Mouse (Mus musculus): Measurements from ENCODE around the gene Btg2. TPM values are rescaled to one million over a fixed set of nuclear protein-coding genes. Genes with fewer than 3 reads are reported as not detected.

Gene Btg2
- polyA plus RNA-seq, 1 experiment from 2014 or later, result 103 TPM

DNA sequence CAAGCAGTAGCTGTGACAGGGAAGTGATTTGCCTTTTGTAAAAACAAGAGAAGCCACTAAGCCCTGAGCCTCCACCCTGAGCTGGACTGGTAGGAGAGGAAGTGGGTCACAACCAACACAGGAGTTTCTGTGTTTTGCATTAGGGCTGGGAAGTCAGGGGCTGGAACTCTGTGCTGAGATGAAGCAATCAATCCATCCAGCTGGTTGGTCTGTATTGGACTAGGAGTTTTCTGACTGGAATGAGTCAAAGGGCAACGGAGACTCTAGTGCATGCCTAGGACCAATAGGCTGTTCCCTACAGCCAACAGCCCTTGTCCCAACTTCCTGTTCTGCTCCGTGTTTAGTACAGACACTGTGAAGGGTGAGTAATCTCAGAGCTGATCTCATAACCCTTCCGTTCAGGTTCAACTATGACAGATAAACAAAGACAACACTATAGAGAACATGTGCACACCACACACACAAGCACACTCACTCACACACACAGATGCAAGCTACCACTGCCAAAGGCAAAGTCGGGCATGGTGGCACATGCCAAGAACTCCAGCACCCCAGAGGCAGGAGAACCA, 13.6 kb downstream of the Btg2 start:
- Histone ChIP-seq H3K9me3 (replicated peaks) (no peaks in the 10 kb centered on the region), H3K36me3 (replicated peaks) (no peaks in the 10 kb centered on the region), H3K27ac (replicated peaks) (peak overlapping the region; percentile 79), H3K27me3 (peaks cover 79% of the 10 kb centered on the region), H3K4me2 (no peak overlapping the region), H3K4me1 (replicated peaks) (peaks cover 92% of the 10 kb centered on the region), H3K9ac (no peak overlapping the region), H3K4me3 (replicated peaks) (no peak overlapping the region)
- peak; percentile 16; the same call in 1 of the 2 replicates for ATAC-seq (ENCODE audit: insufficient read depth)
- WGBS (ENCODE audit: insufficient replicate concordance), result 18% methylated on average over 4 of the region's 4 CpGs

DNA sequence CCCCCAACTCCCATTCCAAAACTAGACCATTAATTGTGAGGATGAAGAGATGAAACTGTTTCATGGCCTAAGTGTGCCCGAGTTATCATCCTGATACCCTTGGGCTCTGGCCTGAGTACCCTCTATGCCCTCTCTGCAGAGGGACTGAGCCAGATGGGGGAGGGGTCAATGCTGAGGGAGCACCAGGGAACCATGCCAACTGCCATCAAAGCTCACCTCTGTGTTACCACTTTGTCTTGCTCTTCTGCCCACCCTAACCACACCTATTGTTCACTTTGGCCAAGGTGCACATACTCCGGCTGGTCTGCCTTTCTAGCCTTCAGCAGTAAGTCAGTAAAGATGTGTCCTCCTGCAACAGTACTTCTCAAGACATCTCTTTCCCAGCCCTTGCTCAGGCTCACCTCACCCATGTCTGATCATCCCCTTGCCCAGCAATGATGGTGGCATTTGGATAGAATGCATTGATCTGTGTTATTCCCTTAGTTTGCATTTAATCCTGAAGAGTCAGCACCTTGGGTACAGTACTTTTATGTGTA, 14.6 kb downstream of the Btg2 start:
- no peak overlapping the region for H3K4me3 ChIP-seq (replicated peaks)
- WGBS (ENCODE audit: insufficient replicate concordance), result 75% methylated on average over 2 of the region's 2 CpGs
- no peak overlapping the region for H3K9ac ChIP-seq
- H3K27me3 ChIP-seq, result peaks cover 76% of the 10 kb centered on the region
- H3K27ac ChIP-seq (replicated peaks), result peak overlapping the region; percentile 79
- H3K4me2 ChIP-seq, result no peak overlapping the region
- H3K36me3 ChIP-seq (replicated peaks), result no peaks in the 10 kb centered on the region
- peaks cover 92% of the 10 kb centered on the region for H3K4me1 ChIP-seq (replicated peaks)
- no peak for ATAC-seq (ENCODE audit: insufficient read depth)
- H3K9me3 ChIP-seq (replicated peaks), result no peaks in the 10 kb centered on the region

GRCm38 (mm10) chr1:134063773-134064125, 15.2 kb downstream of the Btg2 start:
- H3K27ac ChIP-seq (replicated peaks), result peak overlapping the region; percentile 79
- no peak for ATAC-seq (ENCODE audit: insufficient read depth)
- peak overlapping the region; percentile 58 for H3K4me2 ChIP-seq
- H3K27me3 ChIP-seq, result peaks cover 76% of the 10 kb centered on the region
- no peaks in the 10 kb centered on the region for H3K9me3 ChIP-seq (replicated peaks)
- peak overlapping the region; percentile 30 for H3K4me3 ChIP-seq (replicated peaks)
- WGBS (ENCODE audit: insufficient replicate concordance), result 25% methylated on average over 9 of the region's 9 CpGs
- H3K36me3 ChIP-seq (replicated peaks), result no peaks in the 10 kb centered on the region
- peaks cover 95% of the 10 kb centered on the region for H3K4me1 ChIP-seq (replicated peaks)
- peak overlapping the region; percentile 48 for H3K9ac ChIP-seq

GRCm38 (mm10) chr1:134063086-134063772, 15.7 kb downstream of the Btg2 start:
- Histone ChIP-seq H3K4me2 (peak overlapping the region; percentile 58), H3K9me3 (replicated peaks) (no peaks in the 10 kb centered on the region), H3K36me3 (replicated peaks) (no peaks in the 10 kb centered on the region), H3K4me3 (replicated peaks) (peak overlapping the region; percentile 30), H3K9ac (peak overlapping the region; percentile 48), H3K27ac (replicated peaks) (peak overlapping the region; percentile 79), H3K27me3 (peaks cover 72% of the 10 kb centered on the region), H3K4me1 (replicated peaks) (peaks cover 96% of the 10 kb centered on the region)
- 5% methylated on average over 33 of the region's 33 CpGs for WGBS (ENCODE audit: insufficient replicate concordance)
- ATAC-seq (ENCODE audit: insufficient read depth), result no peak

DNA sequence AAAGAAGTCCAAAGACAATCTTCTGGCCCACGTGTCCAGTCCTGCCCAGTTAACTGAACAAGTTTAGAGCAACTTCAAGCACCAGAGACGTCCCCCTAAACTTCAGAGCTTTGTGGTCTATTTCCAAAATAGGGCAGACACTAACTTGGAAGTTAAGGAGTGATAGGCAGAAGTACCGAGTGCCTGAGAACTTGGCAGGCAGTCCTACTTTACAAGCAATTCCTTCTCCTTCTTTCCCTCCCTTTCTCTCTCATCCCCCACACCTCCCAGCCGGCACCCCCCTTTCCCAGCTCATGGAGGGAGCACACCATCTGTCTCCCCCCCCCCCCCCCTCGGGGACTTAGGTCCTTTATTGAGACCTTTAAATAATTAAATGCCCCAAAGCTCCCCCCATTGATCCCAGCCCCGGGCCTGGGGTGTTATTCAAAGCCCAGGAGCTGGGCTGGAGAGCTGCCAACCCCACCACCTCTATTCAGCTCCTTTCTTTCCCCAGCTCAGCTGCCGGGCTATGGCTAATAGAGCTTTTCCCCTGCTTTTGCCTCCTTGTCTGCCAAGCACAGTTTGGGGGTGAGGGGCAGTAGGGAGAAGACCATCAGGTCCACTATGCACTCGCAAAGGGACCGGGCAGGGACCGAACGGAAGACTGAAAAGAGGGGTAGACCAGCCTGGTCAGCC, 16.4 kb downstream of the Btg2 start:
- peak overlapping the region; percentile 48; the same call in 1 of the 2 replicates for H3K9ac ChIP-seq
- peaks cover 97% of the 10 kb centered on the region for H3K4me1 ChIP-seq (replicated peaks)
- no peaks in the 10 kb centered on the region for H3K9me3 ChIP-seq (replicated peaks)
- H3K4me3 ChIP-seq (replicated peaks), result peak overlapping the region; percentile 30; the same call in 1 of the 2 replicates
- WGBS (ENCODE audit: insufficient replicate concordance), result 26% methylated on average over 11 of the region's 11 CpGs
- no peaks in the 10 kb centered on the region for H3K36me3 ChIP-seq (replicated peaks)
- H3K27ac ChIP-seq (replicated peaks), result peak overlapping the region; percentile 79
- ATAC-seq (ENCODE audit: insufficient read depth), result no peak
- peaks cover 66% of the 10 kb centered on the region for H3K27me3 ChIP-seq
- peak overlapping the region; percentile 58 for H3K4me2 ChIP-seq

GRCm38 (mm10) chr1:134061915-134062314, 17.0 kb downstream of the Btg2 start:
- 69% methylated on average over 3 of the region's 3 CpGs for WGBS (ENCODE audit: insufficient replicate concordance)

GRCm38 (mm10) chr1:134060849-134061569, 17.9 kb downstream of the Btg2 start:
- Histone ChIP-seq H3K36me3 (replicated peaks) (no peaks in the 10 kb centered on the region), H3K9me3 (replicated peaks) (no peaks in the 10 kb centered on the region), H3K27ac (replicated peaks) (peak overlapping the region; percentile 99), H3K4me2 (peak overlapping the region; percentile 98), H3K27me3 (peaks cover 50% of the 10 kb centered on the region), H3K9ac (peak overlapping the region; percentile 77), H3K4me3 (replicated peaks) (peak overlapping the region; percentile 61), H3K4me1 (replicated peaks) (peaks cover 97% of the 10 kb centered on the region)
- peak; percentile 95 for ATAC-seq (ENCODE audit: insufficient read depth)
- 6% methylated on average over 31 of the region's 31 CpGs for WGBS (ENCODE audit: insufficient replicate concordance)

More at GRCm38 (mm10) chr1:134061915-134062314, 17.0 kb downstream of the Btg2 start:
- Histone ChIP-seq H3K4me1 (replicated peaks) (peaks cover 97% of the 10 kb centered on the region), H3K27me3 (peaks cover 59% of the 10 kb centered on the region), H3K9ac (no peak overlapping the region), H3K9me3 (replicated peaks) (no peaks in the 10 kb centered on the region), H3K4me3 (replicated peaks) (no peak overlapping the region), H3K36me3 (replicated peaks) (no peaks in the 10 kb centered on the region), H3K27ac (replicated peaks) (0 out of 2 replicates have a peak overlapping the region, but pooled peaks have one; percentile 5), H3K4me2 (peak overlapping the region; percentile 98)
- ATAC-seq (ENCODE audit: insufficient read depth), result no peak

DNA sequence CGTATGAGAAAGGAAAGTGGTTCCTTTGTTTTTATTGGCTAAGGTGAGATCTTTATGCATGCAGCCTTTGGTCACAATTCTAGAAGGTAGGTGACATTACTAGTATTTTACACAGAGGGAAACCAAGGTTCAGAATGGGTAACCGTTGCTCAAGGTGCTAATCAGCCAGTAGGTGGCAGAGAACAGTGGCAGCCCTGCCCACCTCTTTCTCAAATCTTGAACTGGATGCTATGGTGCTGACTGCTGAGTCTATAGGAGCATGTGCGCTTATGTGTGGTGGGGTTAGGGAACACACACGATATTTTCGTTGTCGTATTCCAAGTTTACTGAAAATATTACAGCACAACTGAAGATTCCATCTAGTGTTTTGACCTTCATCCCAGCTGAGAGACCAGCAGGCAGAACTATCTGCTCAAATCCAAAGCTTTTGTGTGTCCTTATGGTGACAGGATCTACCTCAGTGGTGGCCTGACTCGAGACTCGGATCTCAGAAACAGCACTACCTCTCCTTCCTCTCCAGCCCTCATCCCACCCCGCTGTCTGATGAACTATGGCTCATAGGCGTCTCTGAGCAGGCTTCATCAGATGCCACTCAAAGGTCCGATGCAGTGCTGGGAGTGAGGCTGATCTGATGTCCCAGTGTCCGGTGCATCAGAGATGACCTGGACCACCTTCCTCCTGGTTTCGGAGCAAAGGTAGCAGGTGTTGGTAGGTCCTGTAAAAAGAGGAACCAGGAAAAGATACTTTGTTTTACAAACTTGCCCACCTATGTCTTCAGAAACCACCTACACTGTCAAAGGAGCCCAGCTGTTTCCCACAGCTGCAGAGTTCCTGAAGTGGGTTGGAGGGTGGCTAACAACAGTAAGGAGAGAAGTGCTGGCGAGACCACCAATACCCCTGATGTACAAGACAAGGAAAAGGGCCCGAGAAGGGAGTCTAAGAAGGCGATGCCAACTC, 18.9 kb downstream of the Btg2 start:
- Histone ChIP-seq H3K4me1 (replicated peaks) (peaks cover 97% of the 10 kb centered on the region), H3K9ac (peak overlapping the region; percentile 59), H3K27me3 (peaks cover 40% of the 10 kb centered on the region), H3K9me3 (replicated peaks) (no peaks in the 10 kb centered on the region), H3K36me3 (replicated peaks) (no peaks in the 10 kb centered on the region), H3K27ac (replicated peaks) (peak overlapping the region; percentile 99), H3K4me3 (replicated peaks) (peak overlapping the region; percentile 61), H3K4me2 (peak overlapping the region; percentile 98)
- no peak for ATAC-seq (ENCODE audit: insufficient read depth)
- 55% methylated on average over 16 of the region's 16 CpGs for WGBS (ENCODE audit: insufficient replicate concordance)

DNA sequence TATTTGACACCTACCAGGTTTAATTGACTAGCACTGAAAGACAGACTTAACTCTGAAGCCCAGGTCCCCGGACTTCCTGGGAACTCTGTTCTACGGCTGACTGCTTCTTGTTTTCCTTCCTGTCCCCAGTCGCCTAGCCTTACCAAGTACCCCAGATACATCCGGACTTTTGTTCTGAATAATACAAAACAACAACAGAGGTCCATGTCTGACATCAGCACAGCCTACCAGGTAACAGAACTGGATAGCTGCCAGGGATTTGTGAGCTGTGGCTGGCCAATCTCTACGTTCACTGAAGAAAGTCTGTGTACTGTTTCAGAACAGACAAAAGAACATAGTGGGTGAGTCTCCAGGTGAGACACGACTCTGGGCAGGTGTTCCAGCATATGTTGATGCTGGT, 20.1 kb downstream of the Btg2 start:
- Histone ChIP-seq H3K4me3 (replicated peaks) (no peak overlapping the region), H3K9ac (no peak overlapping the region), H3K27ac (replicated peaks) (peak overlapping the region; percentile 99; the same call in 1 of the 2 replicates), H3K27me3 (peaks cover 29% of the 10 kb centered on the region), H3K9me3 (replicated peaks) (no peaks in the 10 kb centered on the region), H3K4me2 (no peak overlapping the region), H3K36me3 (replicated peaks) (no peaks in the 10 kb centered on the region), H3K4me1 (replicated peaks) (peaks cover 97% of the 10 kb centered on the region)
- no peak for ATAC-seq (ENCODE audit: insufficient read depth)
- 49% methylated on average over 6 of the region's 6 CpGs for WGBS (ENCODE audit: insufficient replicate concordance)

DNA sequence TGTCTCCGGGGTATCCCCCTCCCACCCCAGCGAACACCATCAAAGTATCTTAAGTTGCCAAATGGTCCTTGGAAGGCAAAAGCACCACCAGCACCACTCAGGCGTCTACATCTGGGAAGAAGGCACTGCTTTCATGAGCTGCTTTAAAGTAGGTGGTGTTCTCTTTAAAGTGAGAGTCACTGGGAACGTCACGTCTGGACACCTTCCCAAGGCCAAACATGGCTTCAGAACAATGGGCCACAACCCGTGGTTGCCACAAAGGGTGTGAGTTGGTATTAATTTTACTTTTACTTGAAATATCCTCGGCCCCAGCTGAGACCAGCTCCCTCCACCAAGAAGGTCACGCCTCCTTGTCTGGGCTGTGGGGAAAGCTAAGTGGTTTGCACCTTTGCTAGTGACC, 21.2 kb downstream of the Btg2 start:
- peaks cover 94% of the 10 kb centered on the region for H3K4me1 ChIP-seq (replicated peaks)

More for the DNA sequence above, 21.2 kb downstream of the Btg2 start:
- Histone ChIP-seq H3K36me3 (replicated peaks) (no peaks in the 10 kb centered on the region), H3K4me2 (no peak overlapping the region), H3K4me3 (replicated peaks) (no peak overlapping the region), H3K27ac (replicated peaks) (peak overlapping the region; percentile 4; the same call in 1 of the 2 replicates), H3K9ac (no peak overlapping the region), H3K27me3 (peaks cover 18% of the 10 kb centered on the region), H3K9me3 (replicated peaks) (no peaks in the 10 kb centered on the region)
- no peak for ATAC-seq (ENCODE audit: insufficient read depth)
- WGBS (ENCODE audit: insufficient replicate concordance), result 67% methylated on average over 8 of the region's 8 CpGs
